Mouse (Mus musculus): ENCODE measurements around the gene Dennd1c. TPM values are rescaled to one million over a fixed set of nuclear protein-coding genes. Genes with fewer than 3 reads are reported as not detected.

Dennd1c gene
- polyA plus RNA-seq, 1 experiment from 2014 or later: 5.1 TPM

DNA sequence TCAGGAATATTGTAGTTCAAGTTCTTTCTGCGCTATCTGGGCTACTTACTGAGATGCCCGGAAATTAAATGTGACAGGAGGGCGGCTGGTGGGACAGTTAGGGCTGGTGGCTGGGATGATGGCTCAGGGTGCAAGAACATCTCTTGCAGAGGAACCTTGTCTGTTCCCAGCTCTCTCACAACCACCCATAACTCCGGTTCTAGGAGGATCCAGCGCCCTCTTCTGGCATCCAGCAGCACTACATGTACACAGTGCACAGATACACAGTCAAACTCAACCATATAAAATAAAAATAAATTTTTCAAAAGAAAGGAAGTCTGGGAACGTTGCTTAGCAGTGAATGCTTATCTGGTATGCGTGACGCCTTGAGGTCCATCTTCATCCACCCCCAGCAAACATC, 39.3 kb downstream of the Dennd1c start:
- peak; percentile 43; the same call in 1 of the 2 replicates for TF ChIP-seq CTCF (IDR thresholded peaks at IDR 0.05; ENCODE audit: low read depth)
- Histone ChIP-seq H3K9me3 (replicated peaks; ENCODE audit: low read length) (no peaks in the 10 kb centered on the region), H3K27me3 (ENCODE audit: insufficient read depth, low read length) (no peaks in the 10 kb centered on the region), H3K36me3 (ENCODE audit: insufficient read depth, low read length) (no peaks in the 10 kb centered on the region), H3K4me2 (ENCODE audit: low read length) (no peak overlapping the region), H3K4me1 (replicated peaks; ENCODE audit: insufficient read depth, low read length) (no peaks in the 10 kb centered on the region), H3K9ac (ENCODE audit: low read depth, low read length) (no peak overlapping the region), H3K4me3 (replicated peaks; ENCODE audit: low read depth, low read length) (no peak overlapping the region), H3K27ac (no peak overlapping the region)
- WGBS: 51% methylated on average over 8 of the region's 8 CpGs
- DNase-seq (ENCODE audit: low spot score) (no peak), ATAC-seq (replicated peaks; ENCODE audit: low FRiP score, low read depth) (no peak)

DNA sequence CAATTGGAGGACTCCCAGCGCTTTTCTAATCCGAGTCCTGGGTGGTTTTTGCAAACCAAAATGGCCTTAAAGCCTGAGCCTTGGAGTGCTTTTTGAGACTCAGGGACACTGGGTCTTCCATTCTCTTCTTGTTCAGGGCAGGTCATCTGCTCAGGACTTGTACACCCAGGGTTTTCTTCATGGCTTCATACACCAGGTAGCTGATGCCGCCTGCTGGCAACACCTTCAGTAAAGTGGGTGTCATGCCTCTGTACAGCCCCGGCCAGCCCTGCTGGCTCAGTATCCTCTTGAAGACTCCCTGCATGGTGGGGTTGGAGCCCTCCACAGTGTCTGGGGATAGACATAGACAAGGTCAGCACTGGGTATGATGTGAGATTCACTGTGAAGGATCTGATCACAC, 45.5 kb downstream of the Dennd1c start:
- H3K36me3 ChIP-seq (ENCODE audit: insufficient read depth, low read length): peaks cover 3% of the 10 kb centered on the region; the same call in 1 of the 2 replicates
- no peak overlapping the region for H3K9ac ChIP-seq (ENCODE audit: low read depth, low read length)
- no peak overlapping the region; the same call in 1 of the 2 replicates for H3K27ac ChIP-seq
- H3K9me3 ChIP-seq (replicated peaks; ENCODE audit: low read length): no peaks in the 10 kb centered on the region
- no peak overlapping the region for H3K4me2 ChIP-seq (ENCODE audit: low read length)
- no peak for DNase-seq (ENCODE audit: low spot score)
- peaks cover 13% of the 10 kb centered on the region; the same call in 1 of the 2 replicates for H3K4me1 ChIP-seq (replicated peaks; ENCODE audit: insufficient read depth, low read length)
- 84% methylated on average over 4 of the region's 4 CpGs for WGBS
- H3K27me3 ChIP-seq (ENCODE audit: insufficient read depth, low read length): no peaks in the 10 kb centered on the region
- TF ChIP-seq CTCF (IDR thresholded peaks at IDR 0.05; ENCODE audit: low read depth): no peak
- H3K4me3 ChIP-seq (replicated peaks; ENCODE audit: low read depth, low read length): no peak overlapping the region
- ATAC-seq (replicated peaks; ENCODE audit: low FRiP score, low read depth): no peak

DNA sequence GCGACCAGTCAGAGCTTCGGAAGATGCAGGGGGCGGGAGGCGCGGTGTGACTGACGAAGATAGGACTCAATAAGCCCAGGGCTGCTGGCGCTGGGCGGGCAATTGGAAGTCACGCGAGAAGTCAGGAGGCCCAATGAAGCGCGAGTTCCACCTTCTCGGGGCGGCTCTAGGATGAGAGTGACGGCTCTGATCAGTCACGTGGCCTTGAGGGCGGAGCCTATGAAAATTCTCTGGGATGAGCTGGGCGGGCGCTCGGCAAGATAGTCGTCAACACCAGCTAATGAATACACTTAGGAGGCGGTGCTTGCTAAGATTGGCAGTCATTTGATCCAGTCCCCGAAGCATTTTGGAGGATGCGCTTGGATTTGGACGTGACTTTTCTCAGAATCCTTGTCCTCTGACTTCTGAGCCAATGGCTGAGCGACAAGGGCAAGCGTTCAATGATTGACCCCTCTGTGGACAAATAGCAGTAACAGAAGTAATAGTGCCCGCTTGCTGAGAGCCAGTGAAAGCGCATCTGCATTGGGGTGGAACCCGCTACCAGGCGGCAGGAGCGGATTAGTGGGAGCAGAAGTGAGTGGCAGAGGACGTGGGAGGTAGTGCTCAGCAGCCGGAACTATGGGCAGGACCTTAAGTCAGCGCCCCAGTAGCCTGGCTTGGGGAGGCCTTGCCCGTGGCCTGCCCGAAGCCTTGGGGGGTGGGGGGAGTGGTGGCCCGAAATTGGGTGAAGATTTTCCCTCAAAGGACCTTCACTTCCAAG, 46.5 kb downstream of the Dennd1c start:
- peaks cover 13% of the 10 kb centered on the region; the same call in 1 of the 2 replicates for H3K4me1 ChIP-seq (replicated peaks; ENCODE audit: insufficient read depth, low read length)
- H3K4me3 ChIP-seq (replicated peaks; ENCODE audit: low read depth, low read length): peak overlapping the region; percentile 22
- peak; percentile 100 for DNase-seq (ENCODE audit: low spot score)
- H3K9me3 ChIP-seq (replicated peaks; ENCODE audit: low read length): no peaks in the 10 kb centered on the region
- peak; percentile 16; the same call in 1 of the 2 replicates for TF ChIP-seq CTCF (IDR thresholded peaks at IDR 0.05; ENCODE audit: low read depth)
- H3K9ac ChIP-seq (ENCODE audit: low read depth, low read length): peak overlapping the region; percentile 49; the same call in 1 of the 2 replicates
- H3K27ac ChIP-seq: peak overlapping the region; percentile 76
- under 1% methylated on average over 38 of the region's 38 CpGs for WGBS
- H3K27me3 ChIP-seq (ENCODE audit: insufficient read depth, low read length): no peaks in the 10 kb centered on the region
- H3K36me3 ChIP-seq (ENCODE audit: insufficient read depth, low read length): peaks cover 14% of the 10 kb centered on the region; the same call in 1 of the 2 replicates
- peak; percentile 98 for ATAC-seq (replicated peaks; ENCODE audit: low FRiP score, low read depth)
- H3K4me2 ChIP-seq (ENCODE audit: low read length): peak overlapping the region; percentile 46

- H3K9me3 ChIP-seq (replicated peaks; ENCODE audit: low read length): no peaks in the 10 kb centered on the region
- ATAC-seq (replicated peaks; ENCODE audit: low FRiP score, low read depth) (no peak), DNase-seq (ENCODE audit: low spot score) (no peak)
- under 1% methylated on average over 81 of the region's 99 CpGs for WGBS
- peaks cover 20% of the 10 kb centered on the region; the same call in 1 of the 2 replicates for H3K36me3 ChIP-seq (ENCODE audit: insufficient read depth, low read length)
- no peak for TF ChIP-seq CTCF (IDR thresholded peaks at IDR 0.05; ENCODE audit: low read depth)
- no peaks in the 10 kb centered on the region for H3K27me3 ChIP-seq (ENCODE audit: insufficient read depth, low read length)
- peak within 1 kb of the TSS; percentile 92 for H3K4me3 ChIP-seq (replicated peaks; ENCODE audit: low read depth, low read length)
- peak within 1 kb of the TSS; percentile 99 for H3K9ac ChIP-seq (ENCODE audit: low read depth, low read length)
- H3K4me1 ChIP-seq (replicated peaks; ENCODE audit: insufficient read depth, low read length): peaks cover 13% of the 10 kb centered on the region; the same call in 1 of the 2 replicates
- peak within 1 kb of the TSS; percentile 89 for H3K4me2 ChIP-seq (ENCODE audit: low read length)
- peak within 1 kb of the TSS; percentile 93 for H3K27ac ChIP-seq
Measured at GRCm38 (mm10) chr17:57030931-57031660, 47.2 kb downstream of the Dennd1c start, which contains the start of gene Khsrp. Gene Khsrp, minus strand, starts transcription at chr17:57031522.

DNA sequence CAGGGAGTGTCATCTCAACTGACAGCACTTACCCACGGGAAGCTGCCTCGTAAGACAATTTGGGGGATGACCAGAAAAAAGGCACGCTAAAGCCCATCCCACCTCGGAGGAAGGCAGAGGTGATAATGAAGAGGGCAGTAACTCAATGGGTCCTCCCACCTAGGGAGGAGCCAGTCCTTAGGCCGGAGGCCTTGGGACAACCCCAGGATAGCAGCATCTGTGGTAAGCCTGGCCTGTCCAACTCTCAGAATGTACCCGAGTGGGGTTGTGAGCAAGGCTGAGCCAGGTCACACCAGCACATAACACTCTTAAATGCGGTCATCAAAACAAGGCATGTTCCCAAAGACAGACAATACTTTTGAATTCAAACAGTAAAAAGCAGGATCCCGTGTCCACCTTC, 48.6 kb downstream of the Dennd1c start:
- Histone ChIP-seq H3K9ac (ENCODE audit: low read depth, low read length) (peak overlapping the region; percentile 99), H3K4me3 (replicated peaks; ENCODE audit: low read depth, low read length) (peak overlapping the region; percentile 92), H3K4me2 (ENCODE audit: low read length) (peak overlapping the region; percentile 89), H3K27me3 (ENCODE audit: insufficient read depth, low read length) (no peaks in the 10 kb centered on the region), H3K9me3 (replicated peaks; ENCODE audit: low read length) (no peaks in the 10 kb centered on the region), H3K36me3 (ENCODE audit: insufficient read depth, low read length) (peaks cover 32% of the 10 kb centered on the region), H3K4me1 (replicated peaks; ENCODE audit: insufficient read depth, low read length) (peaks cover 13% of the 10 kb centered on the region; the same call in 1 of the 2 replicates), H3K27ac (no peak overlapping the region)
- ATAC-seq (replicated peaks; ENCODE audit: low FRiP score, low read depth): no peak
- WGBS: 17% methylated on average over 8 of the region's 8 CpGs
- TF ChIP-seq CTCF (IDR thresholded peaks at IDR 0.05; ENCODE audit: low read depth): no peak
- no peak for DNase-seq (ENCODE audit: low spot score)

GRCm38 (mm10) chr17:57027471-57027870, 50.8 kb downstream of the Dennd1c start:
- H3K4me2 ChIP-seq (ENCODE audit: low read length): no peak overlapping the region
- H3K27ac ChIP-seq: no peak overlapping the region
- TF ChIP-seq CTCF (IDR thresholded peaks at IDR 0.05; ENCODE audit: low read depth): no peak
- no peak for DNase-seq (ENCODE audit: low spot score)
- 89% methylated on average over 4 of the region's 4 CpGs for WGBS
- H3K4me3 ChIP-seq (replicated peaks; ENCODE audit: low read depth, low read length): no peak overlapping the region
- peaks cover 54% of the 10 kb centered on the region for H3K36me3 ChIP-seq (ENCODE audit: insufficient read depth, low read length)
- no peak overlapping the region for H3K9ac ChIP-seq (ENCODE audit: low read depth, low read length)
- H3K9me3 ChIP-seq (replicated peaks; ENCODE audit: low read length): no peaks in the 10 kb centered on the region
- no peak for ATAC-seq (replicated peaks; ENCODE audit: low FRiP score, low read depth)
- H3K27me3 ChIP-seq (ENCODE audit: insufficient read depth, low read length): no peaks in the 10 kb centered on the region
- H3K4me1 ChIP-seq (replicated peaks; ENCODE audit: insufficient read depth, low read length): peaks cover 12% of the 10 kb centered on the region; the same call in 1 of the 2 replicates
